Mouse (Mus musculus) heart, embryonic 10.5 days (tissue): ENCODE data around the gene Gpm6b. TPM values are rescaled to one million over a fixed set of nuclear protein-coding genes. Genes with fewer than 3 reads are reported as not detected.

ENCODE experiments used
- DNase-seq: peaks from one replicate; pipeline ENCODE4 v3.0.0-alpha.2; 2017; ENCODE audit warnings: low spot score
- H3K27ac ChIP-seq: fragments of 300-500 bp; sonication (generic); 2 replicates; pipeline ENCODE4 v1.5.1; 2016; ENCODE audit warnings: mild to moderate bottlenecking
- H3K27me3 ChIP-seq: fragments of 300-500 bp; sonication (generic); 2 replicates; pipeline ENCODE4 v1.6.1; 2016; ENCODE audit warnings: mild to moderate bottlenecking; ENCODE audit not compliant: poor library complexity, insufficient read depth, severe bottlenecking
- H3K36me3 ChIP-seq: fragments of 300-500 bp; sonication (generic); 2 replicates; pipeline ENCODE4 v1.6.1; 2016; ENCODE audit warnings: mild to moderate bottlenecking, moderate library complexity
- H3K4me1 ChIP-seq: fragments of 300-500 bp; sonication (generic); 2 replicates; pipeline ENCODE4 v1.6.1; 2016; ENCODE audit warnings: mild to moderate bottlenecking
- H3K4me3 ChIP-seq: fragments of 300-500 bp; sonication (generic); 2 replicates; pipeline ENCODE4 v1.5.1; 2016; ENCODE audit warnings: mild to moderate bottlenecking, moderate library complexity
- H3K9me3 ChIP-seq: fragments of 300-500 bp; sonication (generic); 2 replicates; pipeline ENCODE4 v1.6.1; 2016; ENCODE audit warnings: mild to moderate bottlenecking, moderate library complexity
- WGBS: fragments of 180-500 bp; shearing (Covaris S2); methylation state at CpG from one replicate; pipeline ENCODE4 v1.1.7; 2016; 5-methylcytosine and 5-hydroxymethylcytosine counted together
- polyA plus RNA-seq: library from polyadenylated mRNA; unstranded; fragments of >200 nt; fragmentation: Nextera tagmentation; extraction: Ambion mirVana; gene quantifications from 2 replicates; pipeline ENCODE4 v1.2.1, GENCODE M21; 2016

The Gpm6b gene
- polyA plus RNA-seq, 1 experiment from 2014 or later, result 4.5 TPM

DNA sequence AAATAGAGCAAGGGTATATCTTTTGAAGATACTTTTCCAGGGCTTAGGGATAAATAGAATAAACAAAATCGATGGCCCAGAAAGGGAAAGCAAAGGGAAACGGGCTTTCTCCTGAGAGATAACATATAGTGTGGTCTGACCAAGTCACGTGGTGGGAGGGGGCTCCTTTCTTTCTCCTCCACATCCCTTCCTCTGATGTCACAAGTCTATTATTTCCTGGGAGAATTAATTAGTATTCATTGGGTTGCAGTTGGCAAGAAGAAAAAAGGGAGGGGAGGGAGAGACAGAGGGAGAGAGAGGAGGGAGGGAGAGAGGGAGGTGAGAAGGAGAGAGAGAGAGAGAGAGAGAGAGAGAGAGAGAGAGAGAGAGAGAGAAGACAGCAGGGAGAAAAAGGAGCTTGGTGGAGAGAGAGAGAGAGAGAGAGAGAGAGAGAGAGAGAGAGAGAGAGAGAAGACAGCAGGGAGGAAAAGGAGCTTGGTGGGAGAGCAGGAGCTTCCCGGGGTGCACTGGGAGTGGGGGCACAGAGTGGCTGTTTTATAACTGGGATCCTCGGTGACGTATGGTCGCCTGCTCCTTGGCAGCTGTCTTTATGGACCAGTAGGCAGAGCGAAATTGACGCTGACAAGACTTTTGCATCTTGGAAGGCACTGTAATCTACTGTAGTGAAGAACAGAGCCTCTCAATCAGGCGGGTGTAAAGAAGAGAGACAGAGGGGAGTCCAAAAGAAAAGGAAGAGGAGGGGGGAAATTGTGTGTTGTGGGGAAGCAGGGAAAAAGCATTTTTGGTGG is 105.7 kb downstream of the Gpm6b start:
- no peak overlapping the region for H3K27ac ChIP-seq
- no peaks in the 10 kb centered on the region for H3K4me1 ChIP-seq
- DNase-seq, result no peak
- no peaks in the 10 kb centered on the region for H3K9me3 ChIP-seq
- H3K36me3 ChIP-seq, result no peaks in the 10 kb centered on the region
- peak overlapping the region; percentile 29; the same call in 1 of the 2 replicates for H3K4me3 ChIP-seq
- no peaks in the 10 kb centered on the region for H3K27me3 ChIP-seq
- 32% methylated on average over 10 of the region's 10 CpGs for WGBS

DNA sequence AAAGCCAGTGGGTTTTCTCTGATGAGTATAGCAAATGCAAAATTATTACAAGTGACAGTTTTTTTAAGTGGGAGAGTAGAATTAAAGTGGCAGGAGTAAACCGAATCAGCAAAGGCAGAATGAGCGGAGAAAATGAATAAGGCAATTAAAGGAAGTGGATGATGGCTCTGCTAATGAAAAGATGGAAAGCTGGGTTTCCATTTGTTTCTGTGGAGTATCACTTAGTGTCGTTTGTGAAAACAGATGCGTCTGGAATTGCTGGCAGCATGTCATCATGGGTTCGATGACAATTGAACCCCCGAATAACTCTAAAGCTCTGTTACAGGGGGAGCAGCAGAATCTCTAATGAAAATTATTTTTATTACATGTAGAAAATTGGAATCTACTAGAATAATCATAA is 109.4 kb downstream of the Gpm6b start:
- no peak overlapping the region for H3K27ac ChIP-seq
- H3K4me3 ChIP-seq, result no peak overlapping the region
- no peaks in the 10 kb centered on the region for H3K27me3 ChIP-seq
- no peak for DNase-seq
- H3K36me3 ChIP-seq, result no peaks in the 10 kb centered on the region
- WGBS, result 83% methylated on average over 6 of the region's 6 CpGs
- H3K9me3 ChIP-seq, result no peaks in the 10 kb centered on the region
- H3K4me1 ChIP-seq, result no peaks in the 10 kb centered on the region

DNA sequence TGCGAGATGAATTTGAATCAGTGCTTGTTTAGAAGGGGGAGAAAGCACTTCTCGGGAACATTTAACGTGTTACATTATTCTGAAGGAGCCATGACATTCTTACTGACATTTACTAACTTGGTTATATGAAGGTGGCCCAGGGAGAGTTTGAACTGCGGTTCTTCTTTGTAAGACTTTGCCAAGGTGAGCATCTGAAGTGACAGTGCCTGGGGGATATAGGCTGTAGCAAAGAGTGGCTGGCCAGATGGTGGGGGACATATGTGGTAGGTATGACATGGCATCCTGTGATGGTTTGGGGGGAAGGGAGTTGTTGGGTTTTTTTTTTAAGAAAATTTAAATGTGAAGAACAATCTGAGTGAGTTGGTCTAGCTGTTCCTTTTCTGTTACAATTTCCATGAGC is 109.9 kb downstream of the Gpm6b start:
- no peak overlapping the region for H3K27ac ChIP-seq
- no peaks in the 10 kb centered on the region for H3K4me1 ChIP-seq
- no peaks in the 10 kb centered on the region for H3K9me3 ChIP-seq
- 84% methylated on average over 4 of the region's 4 CpGs for WGBS
- no peaks in the 10 kb centered on the region for H3K27me3 ChIP-seq
- H3K36me3 ChIP-seq, result no peaks in the 10 kb centered on the region
- DNase-seq, result no peak
- H3K4me3 ChIP-seq, result no peak overlapping the region

DNA sequence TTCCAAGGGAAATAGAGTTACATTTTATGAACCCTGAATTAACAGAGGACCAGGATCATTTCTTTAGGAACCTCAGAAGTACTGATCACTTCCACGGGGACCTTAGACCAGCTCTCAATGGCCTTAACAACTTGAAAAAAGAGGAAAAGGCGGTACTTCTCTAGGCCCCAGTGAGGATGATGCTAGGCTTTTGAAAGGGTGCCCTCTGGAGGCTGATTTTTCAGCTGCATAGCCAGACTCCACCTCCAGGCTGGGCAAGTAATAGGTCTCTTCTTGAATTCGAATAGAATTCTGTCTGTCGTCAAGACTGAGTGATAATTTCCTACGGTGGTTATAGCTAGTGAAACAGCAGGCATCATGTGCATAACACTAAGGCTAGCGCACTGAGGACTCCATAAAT is 113.1 kb downstream of the Gpm6b start:
- DNase-seq, result no peak
- H3K9me3 ChIP-seq, result no peaks in the 10 kb centered on the region
- H3K27ac ChIP-seq, result no peak overlapping the region
- 26% methylated on average over 6 of the region's 6 CpGs for WGBS
- H3K36me3 ChIP-seq, result no peaks in the 10 kb centered on the region
- no peak overlapping the region for H3K4me3 ChIP-seq
- no peaks in the 10 kb centered on the region for H3K27me3 ChIP-seq
- H3K4me1 ChIP-seq, result no peaks in the 10 kb centered on the region

DNA sequence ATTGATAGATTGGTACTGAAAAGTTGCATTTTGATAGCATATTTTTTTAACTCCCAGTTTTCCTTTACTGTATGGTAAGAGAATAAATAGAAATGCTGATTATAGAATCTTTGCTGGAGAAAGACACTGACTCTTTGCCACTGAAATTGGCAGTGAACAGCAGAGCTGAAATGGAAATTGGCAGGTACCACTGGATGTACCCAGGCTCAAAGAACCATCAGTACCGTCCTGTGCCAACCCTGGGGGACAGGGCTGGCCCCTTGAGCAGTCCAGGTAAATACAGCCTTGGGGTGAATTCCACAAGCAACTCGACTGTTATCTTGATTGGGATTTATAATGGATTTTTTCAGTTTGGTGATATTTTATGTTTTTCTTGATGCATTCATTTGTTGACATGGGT is 114.7 kb downstream of the Gpm6b start:
- Histone ChIP-seq H3K4me1 (no peaks in the 10 kb centered on the region), H3K4me3 (no peak overlapping the region), H3K27ac (no peak overlapping the region), H3K36me3 (no peaks in the 10 kb centered on the region), H3K9me3 (no peaks in the 10 kb centered on the region), H3K27me3 (no peaks in the 10 kb centered on the region)
- no peak for DNase-seq
- 60% methylated on average over 2 of the region's 2 CpGs for WGBS

GRCm38 (mm10) chrX:166354913-166355312 is 116.2 kb downstream of the Gpm6b start:
- Histone ChIP-seq H3K4me3 (no peak overlapping the region), H3K9me3 (no peaks in the 10 kb centered on the region), H3K4me1 (no peaks in the 10 kb centered on the region), H3K27me3 (no peaks in the 10 kb centered on the region; the same call in 1 of the 2 replicates), H3K36me3 (no peaks in the 10 kb centered on the region), H3K27ac (no peak overlapping the region)
- WGBS, result 48% methylated on average over 1 of the region's 1 CpGs
- no peak for DNase-seq

- Histone ChIP-seq H3K27ac (no peak overlapping the region), H3K9me3 (no peaks in the 10 kb centered on the region), H3K4me1 (no peaks in the 10 kb centered on the region), H3K36me3 (no peaks in the 10 kb centered on the region), H3K4me3 (no peak overlapping the region), H3K27me3 (no peaks in the 10 kb centered on the region; the same call in 1 of the 2 replicates)
- no peak for DNase-seq
- 89% methylated on average over 3 of the region's 3 CpGs for WGBS
Observed at GRCm38 (mm10) chrX:166356276-166356675, 117.6 kb downstream of the Gpm6b start.

DNA sequence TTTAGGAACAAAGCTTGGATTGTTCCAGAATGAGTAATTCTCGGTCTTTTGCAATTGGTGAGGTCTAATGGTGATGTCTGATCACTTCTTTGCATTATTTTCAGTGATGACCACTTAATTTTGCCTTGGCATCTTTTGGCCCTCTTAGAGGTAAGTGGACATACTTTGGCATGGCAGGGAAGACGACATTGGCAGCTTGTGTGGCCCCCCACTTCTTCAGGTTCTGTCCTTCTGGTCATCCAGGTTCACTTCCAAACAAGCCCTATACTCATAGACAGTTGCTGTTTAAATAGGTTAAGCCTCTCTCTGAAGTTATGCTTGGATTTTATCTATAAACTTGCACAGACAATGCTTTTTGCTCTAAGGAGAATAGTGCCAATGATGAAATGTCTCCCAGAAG is 120.2 kb downstream of the Gpm6b start:
- Histone ChIP-seq H3K4me3 (no peak overlapping the region), H3K36me3 (no peaks in the 10 kb centered on the region), H3K27me3 (no peaks in the 10 kb centered on the region; the same call in 1 of the 2 replicates), H3K27ac (no peak overlapping the region), H3K4me1 (no peaks in the 10 kb centered on the region), H3K9me3 (no peaks in the 10 kb centered on the region)
- no peak for DNase-seq
- 57% methylated on average over 2 of the region's 2 CpGs for WGBS

DNA sequence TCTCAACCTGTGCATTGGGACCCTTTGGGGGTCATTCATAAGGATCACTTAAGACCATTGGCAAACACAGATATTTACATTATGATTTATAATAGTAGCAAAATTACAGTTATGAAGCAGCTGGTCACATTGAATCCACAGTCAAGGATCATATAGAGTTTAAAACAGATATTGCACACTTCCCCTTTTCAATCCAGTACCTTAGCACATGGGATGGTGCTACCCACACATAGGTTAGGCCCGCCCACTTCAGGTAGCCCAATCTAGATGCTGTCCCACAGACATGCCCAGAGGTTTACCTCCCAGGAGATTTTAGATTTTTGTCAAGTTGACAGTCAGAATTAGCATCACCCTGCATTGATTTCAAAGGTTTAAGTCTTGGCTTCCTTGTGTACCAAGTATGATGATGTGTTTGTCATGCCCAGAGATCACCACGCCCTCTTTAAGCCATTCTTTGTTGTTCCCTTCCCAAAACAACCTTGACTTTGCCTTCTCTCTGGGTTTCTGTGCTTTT is 121.3 kb downstream of the Gpm6b start:
- WGBS, result 71% methylated on average over 2 of the region's 2 CpGs

GRCm38 (mm10) chrX:166360455-166360854 is 121.7 kb downstream of the Gpm6b start:
- H3K27me3 ChIP-seq, result no peaks in the 10 kb centered on the region; the same call in 1 of the 2 replicates
- no peaks in the 10 kb centered on the region for H3K4me1 ChIP-seq
- H3K9me3 ChIP-seq, result no peaks in the 10 kb centered on the region
- no peaks in the 10 kb centered on the region for H3K36me3 ChIP-seq
- DNase-seq, result no peak
- no peak overlapping the region for H3K27ac ChIP-seq
- H3K4me3 ChIP-seq, result no peak overlapping the region
- WGBS, result 71% methylated on average over 4 of the region's 4 CpGs

More for the DNA sequence above, 121.3 kb downstream of the Gpm6b start:
- Histone ChIP-seq H3K9me3 (no peaks in the 10 kb centered on the region), H3K27me3 (no peaks in the 10 kb centered on the region; the same call in 1 of the 2 replicates), H3K4me3 (no peak overlapping the region), H3K27ac (no peak overlapping the region), H3K4me1 (no peaks in the 10 kb centered on the region), H3K36me3 (no peaks in the 10 kb centered on the region)
- no peak for DNase-seq

DNA sequence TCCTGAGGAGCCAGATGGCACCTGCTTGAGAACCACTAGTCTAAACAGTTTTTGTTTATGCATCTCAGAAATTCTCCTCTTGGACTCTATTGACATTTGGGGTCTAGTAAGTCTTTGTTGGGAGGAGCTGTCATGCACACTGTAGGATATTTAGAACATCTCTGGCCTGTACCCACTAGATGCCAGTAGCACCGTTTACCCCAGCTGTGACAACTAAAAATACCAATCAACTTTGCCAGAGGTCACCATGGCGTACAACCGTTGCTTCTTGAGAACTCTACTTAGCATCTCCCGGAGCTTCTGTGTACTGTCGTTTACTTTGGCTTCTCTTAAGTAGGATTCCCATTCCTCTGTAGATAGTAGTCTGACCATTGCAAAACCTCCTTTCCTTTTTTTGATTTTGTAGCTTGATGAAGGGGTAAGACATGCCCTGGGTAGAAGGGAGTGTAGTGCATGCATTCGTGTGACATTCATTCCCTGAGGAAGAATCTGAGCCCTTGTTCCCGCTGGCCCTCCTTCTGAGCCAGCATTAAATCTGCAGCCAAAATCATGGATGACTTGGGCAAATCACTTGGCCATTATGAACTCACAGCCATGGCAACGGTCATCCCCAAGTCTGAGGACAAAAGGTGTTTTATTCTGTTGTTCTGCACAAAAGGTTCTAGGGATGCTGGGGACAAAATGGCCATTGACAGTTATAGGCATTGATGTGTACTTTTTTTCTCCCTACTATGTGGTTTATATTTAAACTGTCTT is 126.9 kb downstream of the Gpm6b start:
- Histone ChIP-seq H3K27me3 (no peaks in the 10 kb centered on the region; the same call in 1 of the 2 replicates), H3K36me3 (no peaks in the 10 kb centered on the region), H3K27ac (no peak overlapping the region), H3K9me3 (no peaks in the 10 kb centered on the region), H3K4me1 (no peaks in the 10 kb centered on the region), H3K4me3 (no peak overlapping the region)
- whole genome bisulfite sequencing, result 78% methylated on average over 8 of the region's 8 CpGs
- DNase-seq, result no peak

GRCm38 (mm10) chrX:166376681-166377328 is 138.1 kb downstream of the Gpm6b start:
- no peaks in the 10 kb centered on the region for H3K4me1 ChIP-seq
- no peak for DNase-seq
- 75% methylated on average over 9 of the region's 9 CpGs for WGBS
- H3K36me3 ChIP-seq, result no peaks in the 10 kb centered on the region
- no peaks in the 10 kb centered on the region for H3K9me3 ChIP-seq
- no peak overlapping the region for H3K27ac ChIP-seq
- H3K4me3 ChIP-seq, result no peak overlapping the region
- peaks cover 23% of the 10 kb centered on the region; the same call in 1 of the 2 replicates for H3K27me3 ChIP-seq

DNA sequence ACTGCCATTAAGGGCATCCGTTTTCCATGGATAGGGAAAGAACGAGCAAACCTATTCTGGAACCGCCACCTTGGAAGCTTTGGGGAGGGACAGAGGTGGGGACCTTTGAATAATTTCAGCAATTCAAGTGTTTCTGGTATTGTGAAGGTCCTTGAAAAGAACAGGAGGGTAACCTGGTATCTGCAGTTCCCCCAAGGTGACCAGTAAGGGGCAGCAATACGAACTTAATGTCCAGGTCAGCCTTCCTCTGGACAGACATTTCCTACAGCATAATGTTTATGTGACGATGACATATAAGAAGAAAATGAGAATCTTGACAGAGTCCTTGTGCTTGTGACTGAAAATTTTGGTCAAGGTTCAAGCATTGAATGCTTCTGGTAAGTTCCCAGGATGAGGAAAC is 139.9 kb downstream of the Gpm6b start:
- H3K36me3 ChIP-seq, result no peaks in the 10 kb centered on the region
- peaks cover 23% of the 10 kb centered on the region; the same call in 1 of the 2 replicates for H3K27me3 ChIP-seq
- no peaks in the 10 kb centered on the region for H3K4me1 ChIP-seq
- no peak for DNase-seq
- 80% methylated on average over 5 of the region's 5 CpGs for WGBS
- H3K27ac ChIP-seq, result no peak overlapping the region
- no peaks in the 10 kb centered on the region for H3K9me3 ChIP-seq
- H3K4me3 ChIP-seq, result no peak overlapping the region
